Mouse (Mus musculus) liver, adult 2 months (tissue): ENCODE results near the gene Rfx2. TPM values are rescaled to one million over a fixed set of nuclear protein-coding genes. Genes with fewer than 3 reads are reported as not detected.

Experiments
- DNase-seq: peaks from one replicate; pipeline ENCODE4 v3.0.0-alpha.2; 2011; ENCODE audit warnings: low read depth, low spot score; ENCODE audit errors: extremely low read depth
- H3K27ac ChIP-seq: fragments of 200-500 bp; replicated peaks from 2 replicates; pipeline ENCODE4 v1.5.1; 2012; ENCODE audit warnings: low read depth, mild to moderate bottlenecking, control low read depth, inconsistent platforms, low read length; ENCODE audit not compliant: insufficient read depth
- H3K27me3 ChIP-seq: fragments of 200-500 bp; 2 replicates; pipeline ENCODE4 v1.6.1; 2012; ENCODE audit warnings: mild to moderate bottlenecking, moderate library complexity, low read length, inconsistent platforms; ENCODE audit not compliant: control insufficient read depth, insufficient read depth
- H3K36me3 ChIP-seq: fragments of 200-500 bp; 2 replicates; pipeline ENCODE4 v1.6.1; 2012; ENCODE audit warnings: low read length, inconsistent platforms; ENCODE audit not compliant: control insufficient read depth, insufficient read depth
- H3K4me1 ChIP-seq: fragments of 200-500 bp; 2 replicates; pipeline ENCODE4 v1.6.1; 2011; ENCODE audit warnings: low read length; ENCODE audit not compliant: control insufficient read depth, insufficient read depth
- H3K4me3 ChIP-seq: fragments of 200-500 bp; 2 replicates; pipeline ENCODE4 v1.5.1; 2011; ENCODE audit warnings: low read depth, mild to moderate bottlenecking, control low read depth, low read length, moderate library complexity; ENCODE audit not compliant: insufficient read depth
- H3K79me2 ChIP-seq: fragments of 200-500 bp; 2 replicates; pipeline ENCODE4 v1.6.1; 2012; ENCODE audit warnings: inconsistent platforms, mild to moderate bottlenecking, low read length, moderate library complexity; ENCODE audit not compliant: control insufficient read depth, insufficient read depth
- H3K9ac ChIP-seq: fragments of 200-500 bp; 2 replicates; pipeline ENCODE4 v1.6.1; 2012; ENCODE audit warnings: low read depth, mild to moderate bottlenecking, control low read depth, inconsistent platforms, low read length
- CTCF ChIP-seq: fragments of 200-500 bp; IDR thresholded peaks from 2 replicates; pipeline ENCODE4 v1.5.1; 2011; ENCODE audit warnings: low read depth, low read length, control low read depth
- POLR2A ChIP-seq: fragments of 200-500 bp; IDR thresholded peaks from 2 replicates; pipeline ENCODE4 v1.6.1; 2011; ENCODE audit warnings: low read length, control low read depth; ENCODE audit not compliant: insufficient read depth; ENCODE audit errors: extremely low read depth
- WGBS: fragments of 180-500 bp; shearing (Covaris S2); methylation state at CpG from one replicate; pipeline ENCODE4 v1.1.7; 2018; 5-methylcytosine and 5-hydroxymethylcytosine counted together
- polyA plus RNA-seq: library from polyadenylated mRNA; depleted of rRNA; stranded (reverse); fragments of >200 nt; gene quantifications from 2 replicates; pipeline ENCODE4 v1.2.3, GENCODE M21; 2012
- total RNA-seq: library from RNA; depleted of rRNA; stranded (reverse); fragments of >200 nt; gene quantifications from 2 replicates; pipeline ENCODE4 v1.2.3, GENCODE M21; 2014

Rfx2 gene
- total and polyA plus RNA-seq, 2 experiments = 0.18 to 1.0 TPM

- TF ChIP-seq CTCF = no peak
- TF ChIP-seq POLR2A = no peak
- no peak overlapping the region for H3K27ac ChIP-seq
These were observed 28.1 kb upstream of the Rfx2 start for GRCm38 (mm10) chr17:56858922-56859321.

GRCm38 (mm10) chr17:56858216-56858615, 27.4 kb upstream of the Rfx2 start:
- no peak overlapping the region for H3K4me3 ChIP-seq
- TF ChIP-seq CTCF (peak; percentile 92), POLR2A (no peak)
- peak; percentile 42 for DNase-seq
- H3K27me3 ChIP-seq = no peaks in the 10 kb centered on the region
- no peak overlapping the region for H3K27ac ChIP-seq
- WGBS = 44% methylated on average over 4 of the region's 4 CpGs
- no peak overlapping the region for H3K9ac ChIP-seq
- H3K79me2 ChIP-seq = no peaks in the 10 kb centered on the region
- no peaks in the 10 kb centered on the region for H3K36me3 ChIP-seq
- no peaks in the 10 kb centered on the region for H3K4me1 ChIP-seq

More at GRCm38 (mm10) chr17:56858922-56859321, 28.1 kb upstream of the Rfx2 start:
- Histone ChIP-seq H3K9ac (no peak overlapping the region), H3K36me3 (no peaks in the 10 kb centered on the region), H3K4me3 (no peak overlapping the region), H3K79me2 (no peaks in the 10 kb centered on the region), H3K4me1 (no peaks in the 10 kb centered on the region), H3K27me3 (no peaks in the 10 kb centered on the region)
- DNase-seq = no peak
- WGBS = 63% methylated on average over 7 of the region's 7 CpGs

- H3K9ac ChIP-seq = no peak overlapping the region
- no peaks in the 10 kb centered on the region for H3K27me3 ChIP-seq
- no peak for DNase-seq
- 82% methylated on average over 3 of the region's 3 CpGs for WGBS
- no peaks in the 10 kb centered on the region for H3K4me1 ChIP-seq
- H3K36me3 ChIP-seq = no peaks in the 10 kb centered on the region
- TF ChIP-seq CTCF (no peak), POLR2A (no peak)
- H3K27ac ChIP-seq = no peak overlapping the region
- H3K79me2 ChIP-seq = no peaks in the 10 kb centered on the region
- H3K4me3 ChIP-seq = no peak overlapping the region
These were observed 24.6 kb upstream of the Rfx2 start for GRCm38 (mm10) chr17:56855421-56855820.

GRCm38 (mm10) chr17:56851167-56851566, 20.4 kb upstream of the Rfx2 start:
- no peak for DNase-seq
- H3K9ac ChIP-seq = no peak overlapping the region
- H3K27me3 ChIP-seq = no peaks in the 10 kb centered on the region
- H3K79me2 ChIP-seq = no peaks in the 10 kb centered on the region
- no peaks in the 10 kb centered on the region for H3K4me1 ChIP-seq
- no peak overlapping the region for H3K4me3 ChIP-seq
- TF ChIP-seq POLR2A (no peak), CTCF (no peak)
- no peaks in the 10 kb centered on the region for H3K36me3 ChIP-seq
- WGBS = 72% methylated on average over 3 of the region's 3 CpGs
- no peak overlapping the region for H3K27ac ChIP-seq

GRCm38 (mm10) chr17:56849710-56850109, 18.9 kb upstream of the Rfx2 start:
- H3K79me2 ChIP-seq = no peaks in the 10 kb centered on the region
- 82% methylated on average over 13 of the region's 13 CpGs for WGBS
- TF ChIP-seq POLR2A = no peak
- no peak for TF ChIP-seq CTCF
- H3K9ac ChIP-seq = no peak overlapping the region
- no peaks in the 10 kb centered on the region for H3K36me3 ChIP-seq
- no peak for DNase-seq
- no peak overlapping the region for H3K4me3 ChIP-seq
- no peaks in the 10 kb centered on the region for H3K27me3 ChIP-seq
- no peak overlapping the region for H3K27ac ChIP-seq
- no peaks in the 10 kb centered on the region for H3K4me1 ChIP-seq

GRCm38 (mm10) chr17:56848785-56849184, 18.0 kb upstream of the Rfx2 start:
- Histone ChIP-seq H3K9ac (no peak overlapping the region), H3K27ac (no peak overlapping the region), H3K79me2 (no peaks in the 10 kb centered on the region), H3K4me1 (no peaks in the 10 kb centered on the region), H3K27me3 (no peaks in the 10 kb centered on the region), H3K36me3 (no peaks in the 10 kb centered on the region), H3K4me3 (no peak overlapping the region)
- 79% methylated on average over 5 of the region's 5 CpGs for WGBS
- no peak for DNase-seq
- TF ChIP-seq CTCF = no peak
- TF ChIP-seq POLR2A = no peak
